Mouse (Mus musculus) Patski (cell line): ENCODE results near the gene Iqcc. TPM values are rescaled to one million over a fixed set of nuclear protein-coding genes. Genes with fewer than 3 reads are reported as not detected.

Experiments used
- ATAC-seq: fragments of 100-300 bp; one replicate; pipeline ENCODE4 v1.8.0; 2021
- CTCF ChIA-PET: fragments of 350-600 bp; sonication (Branson Sonifier 250); formaldehyde crosslinking; loops from one replicate; lab custom pipeline; 2022; ENCODE audit warnings: inconsistent platforms; lab: Charles Lee
- POLR2A ChIA-PET: fragments of 350-600 bp; sonication (Branson Sonifier 250); formaldehyde crosslinking; loops from one replicate; lab custom pipeline; 2022; ENCODE audit warnings: antibody characterized with exemption, inconsistent platforms; lab: Charles Lee
- DNase-seq: peaks from one replicate; pipeline ENCODE4 v3.0.0-alpha.2; 2011; ENCODE audit warnings: low read depth, low spot score
- H3K27me3 ChIP-seq: fragments of 371-371 bp; one replicate; pipeline ENCODE4 v1.5.1; 2021
- CTCF ChIP-seq: fragments of 100-300 bp; IDR thresholded peaks from one replicate; pipeline ENCODE4 v1.5.1; 2021
- in situ Hi-C: fragments of 300-500 bp; cut with MboI; formaldehyde crosslinking; loops from 3 replicates; pipeline ENCODE4 v1.11.1; 2018; ENCODE audit warnings: low pct_unique_long_range_greater_than_20kb, mixed read lengths
- polyA plus RNA-seq: library from polyadenylated mRNA; unstranded; gene quantifications from one replicate; pipeline ENCODE4 v1.2.3, GENCODE M21; 2021

The Iqcc gene
- polyA plus RNA-seq: 13.3 TPM

DNA sequence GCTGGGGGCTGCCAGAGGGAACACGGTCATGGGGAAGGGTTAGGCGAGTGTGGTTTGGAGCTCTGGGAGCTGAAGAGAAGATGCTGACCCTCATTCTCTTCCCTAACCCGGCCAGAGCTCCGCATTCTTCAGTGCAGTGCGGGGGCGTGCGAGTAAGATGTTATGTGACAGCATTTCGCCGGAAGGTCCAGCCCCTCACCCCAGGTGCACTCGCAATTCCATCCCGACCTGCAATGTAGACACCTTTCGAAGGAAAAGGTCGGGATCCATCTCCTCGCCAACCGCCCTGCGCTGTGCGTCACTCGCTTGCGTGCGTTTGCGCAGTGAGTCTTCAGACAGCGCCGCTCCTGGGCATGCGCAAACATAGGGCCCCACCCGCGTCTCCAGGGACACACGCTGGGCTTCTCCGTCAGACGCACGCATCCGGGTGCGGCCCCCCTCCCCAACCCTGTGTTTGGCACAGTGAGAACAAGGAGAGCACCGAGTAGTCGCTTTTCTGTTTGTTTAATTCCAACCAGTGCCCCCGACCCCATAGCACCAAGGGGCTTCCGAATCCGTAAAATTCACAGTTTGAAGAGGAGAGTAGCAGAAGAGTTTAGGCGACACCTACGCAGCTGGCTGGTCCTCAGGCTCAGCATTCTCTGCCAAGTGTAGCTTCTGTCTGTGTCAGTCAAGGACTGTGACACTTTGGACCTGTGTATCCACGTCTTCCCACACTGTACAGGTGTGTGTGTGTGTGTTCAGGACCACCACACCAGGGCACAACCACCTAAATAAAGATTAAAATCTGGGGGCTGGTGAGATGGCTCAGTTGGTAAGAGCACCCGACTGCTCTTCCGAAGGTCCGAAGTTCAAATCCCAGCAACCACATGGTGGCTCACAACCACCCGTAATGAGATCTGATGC is at the start of gene Iqcc:
TSS of gene Iqcc (minus strand) at position 314 of the 906 bp plus-strand sequence.
- CTCF ChIA-PET: no interaction called here
- POLR2A ChIA-PET: interaction anchor here (0.6 kb wide), 1 partner anchor 364 kb away, joined by 3 read pairs; no protein-coding TSS in a partner anchor
- TF ChIP-seq CTCF: no peak
- DNase-seq: no peak
- ATAC-seq: no peak
- in situ Hi-C loops: no loop called here
- no peaks in the 10 kb centered on the region for H3K27me3 ChIP-seq

DNA sequence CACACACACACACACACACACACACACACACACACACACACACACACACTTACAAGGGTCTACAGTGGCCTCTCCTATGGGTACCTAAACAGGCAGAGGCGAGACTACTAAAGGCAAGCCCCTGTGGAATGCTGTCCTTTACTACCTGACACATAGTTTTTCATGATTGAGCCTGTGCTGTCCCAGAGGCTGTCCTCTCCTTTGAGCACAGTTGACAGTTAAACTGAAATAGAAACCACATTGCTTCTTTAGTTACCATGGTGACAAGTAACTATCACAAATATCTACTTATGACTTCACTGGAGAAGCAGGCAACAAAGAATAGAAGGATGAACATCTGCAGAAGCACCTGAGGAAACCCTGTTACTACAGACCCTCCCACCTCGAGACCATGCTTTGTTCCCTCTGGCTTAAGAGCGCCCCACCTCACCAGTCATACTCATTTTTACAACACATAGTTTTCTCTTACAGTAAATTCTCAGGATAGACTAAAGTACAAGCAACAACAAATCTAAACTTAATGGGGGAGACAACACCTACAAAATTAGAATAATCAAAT is 43.4 kb upstream of the Iqcc start:
- no peak for ATAC-seq
- no peak for DNase-seq
- ChIA-PET CTCF (no interaction called here), POLR2A (no interaction called here)
- TF ChIP-seq CTCF: no peak
- in situ Hi-C loops: no loop called here
- H3K27me3 ChIP-seq: no peaks in the 10 kb centered on the region

DNA sequence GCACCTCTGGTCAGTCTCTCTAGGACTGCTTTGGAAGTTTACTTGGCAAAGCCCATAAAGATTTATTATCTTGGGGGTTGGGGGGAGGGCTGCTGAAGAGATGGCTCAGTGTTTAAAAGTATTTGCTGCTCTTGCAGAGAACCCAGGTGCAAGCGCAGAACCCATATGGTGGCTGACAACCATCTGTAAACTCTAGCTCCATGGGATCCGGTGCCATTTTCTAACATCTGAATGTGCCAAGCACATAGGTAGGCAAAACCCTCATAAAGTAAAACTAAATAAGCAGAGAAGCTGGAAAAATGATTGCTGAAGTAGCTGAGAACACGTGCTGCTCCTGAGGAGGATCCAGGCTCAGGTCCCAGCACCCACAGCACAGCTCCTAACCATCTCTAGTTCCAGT is 42.7 kb upstream of the Iqcc start:
- ChIA-PET POLR2A (interaction anchor here (0.6 kb wide), 1 partner anchor 17 kb away, joined by 3 read pairs; no protein-coding TSS in a partner anchor), CTCF (no interaction called here)
- no peak for DNase-seq
- H3K27me3 ChIP-seq: no peaks in the 10 kb centered on the region
- no peak for TF ChIP-seq CTCF
- in situ Hi-C loops: no loop called here
- ATAC-seq: no peak

DNA sequence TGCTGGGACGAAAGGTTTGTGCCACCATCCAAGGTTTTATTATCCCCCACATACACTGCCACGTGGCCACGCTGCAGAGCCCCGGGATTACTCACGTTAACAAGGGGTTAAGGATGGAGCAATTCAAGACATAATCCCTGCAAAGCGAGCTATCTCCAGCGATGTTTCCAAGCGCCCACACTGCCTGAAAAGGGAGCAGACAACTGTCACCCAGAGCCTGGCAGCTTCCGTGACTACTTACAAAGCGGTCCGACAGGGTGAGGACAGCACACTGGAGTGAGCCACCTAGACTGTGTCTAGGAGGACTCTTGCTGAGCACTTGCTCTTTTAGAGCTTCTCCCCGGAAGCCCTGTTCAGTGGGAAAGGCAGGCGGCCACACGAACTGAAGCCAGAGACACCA is 35.9 kb upstream of the Iqcc start:
- ChIA-PET CTCF (no interaction called here), POLR2A (no interaction called here)
- ATAC-seq: no peak
- no peaks in the 10 kb centered on the region for H3K27me3 ChIP-seq
- no peak for DNase-seq
- in situ Hi-C loops: no loop called here
- no peak for TF ChIP-seq CTCF

DNA sequence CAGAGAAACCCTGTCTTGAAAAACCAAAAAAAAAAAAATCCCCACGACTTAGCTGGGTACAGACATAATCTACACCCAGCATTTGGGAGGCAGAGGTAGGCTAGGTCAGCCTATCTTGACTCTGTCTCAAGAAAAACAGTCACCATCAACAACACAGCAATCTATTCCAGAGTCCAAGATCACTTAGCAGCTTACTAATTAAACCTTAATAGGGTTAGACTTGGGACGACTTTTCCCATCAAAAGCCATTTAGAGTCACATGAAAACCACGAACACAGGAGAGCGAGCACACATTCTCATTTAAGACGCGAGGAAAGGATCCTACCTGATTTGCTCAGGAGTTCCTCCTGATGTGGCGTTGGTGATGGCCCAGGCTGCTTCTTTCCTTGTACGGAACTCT is 31.5 kb upstream of the Iqcc start:
- ATAC-seq (no peak), DNase-seq (no peak)
- no peaks in the 10 kb centered on the region for H3K27me3 ChIP-seq
- TF ChIP-seq CTCF: no peak
- in situ Hi-C loops: no loop called here
- POLR2A ChIA-PET: no interaction called here
- CTCF ChIA-PET: no interaction called here

DNA sequence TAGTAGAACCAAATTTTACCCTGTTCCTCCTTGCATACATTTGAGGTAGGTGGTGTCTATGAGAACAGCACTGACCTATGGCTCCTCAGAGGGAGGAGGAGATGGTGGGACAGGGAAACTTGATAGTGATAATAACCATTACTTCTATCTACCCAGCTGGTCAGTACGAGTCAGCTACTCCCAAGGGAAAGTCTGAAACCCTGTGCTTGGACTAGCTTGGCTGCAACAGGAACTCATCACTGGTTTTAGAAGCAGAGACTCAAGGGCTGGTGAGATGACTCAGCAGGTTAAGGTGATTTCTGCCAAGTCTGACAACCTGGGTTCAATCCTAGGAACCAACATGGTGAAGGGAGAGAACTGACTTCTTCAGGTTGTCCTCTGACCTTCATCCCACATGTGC is 29.8 kb upstream of the Iqcc start:
- POLR2A ChIA-PET: no interaction called here
- in situ Hi-C loops: no loop called here
- ATAC-seq (no peak), DNase-seq (no peak)
- H3K27me3 ChIP-seq: no peaks in the 10 kb centered on the region
- TF ChIP-seq CTCF: no peak
- CTCF ChIA-PET: no interaction called here

DNA sequence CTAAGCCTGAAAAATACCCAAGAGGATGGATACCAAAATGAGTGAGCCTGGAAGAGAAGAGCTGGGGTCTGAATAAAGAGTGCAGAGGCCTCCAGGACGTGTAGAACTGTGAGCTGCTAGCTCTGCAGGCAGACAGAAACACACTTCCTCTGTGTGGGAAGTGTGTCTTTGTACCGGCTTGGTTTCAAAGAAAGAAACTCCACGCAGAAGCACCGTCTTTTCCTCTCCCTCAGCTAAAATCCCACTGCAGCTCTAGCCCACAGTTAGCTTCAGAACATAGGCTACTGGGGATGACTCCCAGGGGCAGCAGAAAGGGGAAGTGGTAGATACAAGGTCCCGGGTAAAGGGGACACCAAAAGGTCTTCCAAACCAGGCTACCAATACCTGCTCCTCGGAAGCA is 26.3 kb upstream of the Iqcc start:
- POLR2A ChIA-PET: no interaction called here
- H3K27me3 ChIP-seq: no peaks in the 10 kb centered on the region
- no peak for DNase-seq
- in situ Hi-C loops: no loop called here
- TF ChIP-seq CTCF: no peak
- no peak for ATAC-seq
- CTCF ChIA-PET: no interaction called here

DNA sequence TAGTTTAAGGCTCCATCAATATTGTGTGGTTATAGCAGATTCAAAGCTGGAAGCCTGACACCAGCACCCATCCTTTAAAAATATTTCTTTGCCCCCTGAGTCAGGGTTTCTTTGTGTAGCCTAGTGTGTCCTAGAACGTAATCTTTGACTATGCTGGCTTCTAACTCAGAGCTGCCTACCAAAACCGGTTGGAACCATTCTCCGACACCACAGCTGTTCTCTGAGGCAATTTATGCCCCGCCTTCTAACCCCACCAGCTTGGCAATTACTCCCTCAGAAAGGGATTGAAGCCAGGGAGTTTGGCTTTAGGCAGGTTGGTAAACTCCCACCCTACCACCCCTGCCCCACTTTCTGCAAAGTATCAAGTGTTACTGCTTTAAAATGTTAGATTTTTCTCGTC is 22.9 kb upstream of the Iqcc start:
- no peaks in the 10 kb centered on the region for H3K27me3 ChIP-seq
- DNase-seq: no peak
- TF ChIP-seq CTCF: no peak
- POLR2A ChIA-PET: no interaction called here
- no peak for ATAC-seq
- CTCF ChIA-PET: no interaction called here
- in situ Hi-C loops: no loop called here

DNA sequence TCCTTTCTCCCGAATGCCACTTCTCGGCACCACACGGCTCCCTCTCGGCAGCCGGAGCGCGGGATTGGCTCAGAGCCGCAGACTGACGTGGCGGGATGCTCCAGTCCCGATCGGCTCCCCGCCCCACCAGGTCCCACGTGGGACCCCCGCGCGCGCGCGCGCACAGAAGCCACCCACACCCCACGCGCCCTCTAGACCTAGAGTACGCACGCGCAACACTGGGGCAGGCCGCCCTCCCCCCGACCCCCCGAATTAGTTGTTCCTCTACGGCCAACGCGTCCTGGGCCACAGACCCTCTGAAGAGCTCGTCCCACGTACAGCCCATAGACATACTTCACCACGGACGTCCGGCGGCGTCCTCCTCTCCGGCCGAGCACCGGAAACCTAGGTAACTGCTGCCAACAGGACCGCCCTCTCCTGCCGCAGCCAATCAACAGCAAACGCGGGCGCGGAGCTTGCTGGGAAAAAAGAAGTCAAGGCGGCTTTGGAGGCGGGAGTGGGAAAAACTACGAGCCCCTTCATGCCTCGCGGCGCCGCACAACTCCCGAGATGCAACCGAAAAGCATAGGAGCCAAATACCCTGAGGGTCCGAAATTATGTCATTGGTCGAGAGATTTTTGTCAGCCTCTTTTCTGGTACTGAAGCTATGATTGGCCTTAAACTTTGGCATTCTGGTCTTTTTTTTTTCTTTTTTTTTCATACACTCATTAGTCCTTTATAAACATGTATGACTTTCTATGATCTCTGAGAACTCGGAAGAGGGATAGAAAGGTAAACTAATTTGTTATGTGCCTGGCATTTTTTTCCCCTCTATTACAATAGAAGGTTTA is 22.0 kb upstream of the Iqcc start, which contains the start of gene Txlna:
TSS of gene Txlna (minus strand) at position 428 of the 830 bp plus-strand sequence.
- ChIA-PET CTCF (no interaction called here), POLR2A (interaction anchor here (0.5 to 1.5 kb wide), 5 partner anchors 10 to 45 kb away, joined by 3 to 5 read pairs (median 3); partner anchors contain the start of gene Ccdc28b)
- ATAC-seq: peak; percentile 84

DNA sequence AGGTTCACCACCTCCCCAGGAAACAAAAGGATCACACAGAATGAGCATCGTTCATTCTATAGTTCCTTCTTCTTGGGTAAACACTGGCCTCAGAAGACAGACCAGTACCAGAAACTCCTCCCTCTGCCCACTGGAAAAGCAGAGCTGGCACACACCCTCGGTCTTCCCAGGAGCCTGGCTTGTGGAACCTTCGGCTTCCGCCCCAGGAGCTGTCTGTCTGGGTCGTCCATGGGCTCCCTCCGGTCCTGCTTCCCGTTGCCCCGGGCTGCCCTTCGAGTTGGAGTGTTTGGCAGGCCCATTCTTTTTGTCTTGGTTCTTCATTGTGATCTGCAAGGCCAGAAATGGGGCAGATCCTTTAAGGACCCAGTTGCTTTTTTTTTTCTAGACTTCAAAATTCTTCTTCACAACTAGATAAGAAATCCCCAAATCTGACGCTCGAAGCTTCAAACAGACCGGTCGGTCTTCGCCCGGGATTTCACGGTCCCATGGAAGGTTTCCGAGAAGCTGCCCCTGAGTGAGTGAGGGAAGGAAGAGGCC is 21.3 kb upstream of the Iqcc start:
- ChIA-PET CTCF (no interaction called here), POLR2A (interaction anchor here (0.5 to 1.5 kb wide), 4 partner anchors 9 to 16 kb away, joined by 3 to 5 read pairs (median 3); partner anchors contain the start of gene Ccdc28b)
- no peak for DNase-seq
- TF ChIP-seq CTCF: no peak
- in situ Hi-C loops: no loop called here
- ATAC-seq: no peak
- no peaks in the 10 kb centered on the region for H3K27me3 ChIP-seq

More for the DNA sequence above, 22.0 kb upstream of the Iqcc start, which contains the start of gene Txlna:
- TF ChIP-seq CTCF: no peak
- in situ Hi-C loops: no loop called here
- no peaks in the 10 kb centered on the region for H3K27me3 ChIP-seq
- DNase-seq: peak; percentile 95
